Mouse (Mus musculus) lung, postnatal 25 days (tissue): ENCODE data around the gene Zfp934.
"Not testable (repeated sequence)": the region's sequence is repeated elsewhere in the genome, so short reads cannot be mapped to it uniquely, and the experiment has no call there.

Experiments used
- DNase-seq: peaks from one replicate; pipeline ENCODE4 v3.0.0; 2022; ENCODE audit warnings: low spot score

Zfp934 gene

DNA sequence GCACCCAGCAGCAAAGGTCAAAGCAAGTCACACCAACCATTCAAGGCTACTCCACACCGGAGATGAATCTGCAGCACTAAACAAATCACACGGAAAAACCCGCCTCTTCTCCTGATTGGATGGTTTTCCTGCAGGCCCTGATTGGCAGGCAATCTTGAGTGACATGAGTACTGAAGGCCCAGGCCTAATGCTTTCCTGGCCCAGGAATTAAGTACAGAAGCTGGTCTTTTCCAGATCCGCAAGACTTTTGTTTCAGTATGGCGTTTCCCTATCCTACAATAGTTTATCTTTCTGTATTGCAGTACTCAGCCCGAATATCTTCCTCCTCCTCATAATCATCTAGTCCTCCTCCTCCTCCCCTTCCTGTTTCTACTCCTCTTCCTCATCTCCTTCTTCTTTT is at the start of gene Zfp934:
Zfp934 (minus strand) TSS at position 101 of the 400 bp plus-strand sequence.
- not testable (repeated sequence) for DNase-seq

- DNase-seq, result not testable (repeated sequence)
Observed at GRCm38 (mm10) chr13:62617449-62617848, 46.5 kb upstream of the Zfp934 start.

DNA sequence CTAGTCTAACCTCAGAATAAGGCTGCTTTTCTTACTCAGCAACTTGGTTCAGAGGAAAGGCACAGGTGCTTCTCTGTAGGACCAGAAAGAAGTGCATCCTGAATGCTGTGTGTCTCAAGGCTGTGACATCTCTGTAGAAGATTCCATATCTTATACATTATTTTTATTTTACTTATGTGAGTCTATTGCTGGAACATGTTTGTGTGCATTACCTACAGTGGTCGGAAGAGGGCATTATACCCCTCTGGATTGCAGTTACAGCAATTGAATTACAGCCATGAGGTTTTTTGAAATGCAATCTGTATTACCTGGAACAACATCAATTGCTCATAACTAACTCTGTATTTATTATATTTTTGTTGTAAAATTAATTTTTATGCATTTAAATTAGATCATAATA is 9.3 kb downstream of the Zfp934 start:
- DNase-seq, result not testable (repeated sequence)

- peak; percentile 78 for DNase-seq
Observed at GRCm38 (mm10) chr13:62558189-62559110, 12.5 kb downstream of the Zfp934 start, which contains the start of gene Zfp935. Gene Zfp935, minus strand, starts transcription at chr13:62558511.

- DNase-seq, result not testable (repeated sequence)
Observed at GRCm38 (mm10) chr13:62530129-62530528, 40.9 kb downstream of the Zfp934 start.

DNA sequence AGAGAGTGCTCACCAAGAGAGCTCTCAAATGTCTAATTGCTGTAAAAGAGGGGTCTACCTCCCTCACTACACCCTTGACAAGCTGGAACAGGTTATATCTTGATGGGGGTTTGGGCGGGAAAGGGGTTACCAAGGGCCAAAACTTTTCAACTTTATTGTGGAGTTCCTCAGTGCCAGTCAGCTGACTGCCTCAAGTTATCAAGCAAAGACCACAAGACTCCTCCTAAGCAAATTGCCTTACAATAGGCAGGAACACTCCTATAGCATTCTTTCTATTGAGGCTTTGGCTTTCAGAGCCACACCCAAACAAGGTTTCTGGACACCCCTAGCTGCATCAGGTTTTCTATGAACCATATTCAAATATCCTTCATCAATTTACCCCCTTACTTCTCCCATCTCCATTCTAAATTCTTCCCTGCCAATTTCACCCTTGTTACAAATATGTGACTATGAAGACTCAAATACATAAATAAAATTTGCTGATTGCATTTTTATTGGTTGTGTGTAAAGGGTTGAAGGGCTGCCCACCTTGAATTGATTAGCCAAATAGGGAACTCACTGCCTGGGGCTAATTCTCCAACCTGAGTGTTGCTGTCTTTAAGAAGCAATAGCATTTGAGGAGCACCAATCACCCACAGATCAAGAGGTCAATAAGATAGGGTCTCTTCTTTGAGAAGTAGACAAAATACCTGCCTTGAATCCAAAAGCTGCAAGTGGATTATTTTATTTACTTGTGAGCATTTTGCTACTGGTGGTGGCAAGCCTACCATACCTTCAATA is 60.2 kb downstream of the Zfp934 start:
- DNase-seq, result not testable (repeated sequence)

DNA sequence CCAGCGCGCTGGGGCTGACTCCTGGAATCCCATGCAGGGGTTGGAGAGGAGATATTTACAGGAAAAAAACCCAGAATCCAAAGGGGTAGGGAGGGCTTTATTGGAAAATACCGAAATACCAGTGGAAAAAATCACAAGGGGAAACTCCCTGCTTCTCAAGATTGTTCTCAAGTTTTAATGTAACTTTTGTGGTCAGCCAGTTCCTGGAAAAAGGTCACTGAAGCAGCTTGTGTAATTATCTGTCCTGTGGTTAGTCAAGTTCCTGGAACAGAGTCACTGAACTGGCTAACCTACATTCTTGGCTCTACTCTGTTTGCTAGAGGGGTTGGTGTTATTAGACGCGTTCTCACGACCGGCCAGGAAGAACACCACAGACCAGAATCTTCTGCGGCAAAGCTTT is 98.3 kb downstream of the Zfp934 start:
- DNase-seq, result peak; percentile 19

GRCm38 (mm10) chr13:62469947-62470346 is 101.1 kb downstream of the Zfp934 start:
- DNase-seq, result peak; percentile 21

DNA sequence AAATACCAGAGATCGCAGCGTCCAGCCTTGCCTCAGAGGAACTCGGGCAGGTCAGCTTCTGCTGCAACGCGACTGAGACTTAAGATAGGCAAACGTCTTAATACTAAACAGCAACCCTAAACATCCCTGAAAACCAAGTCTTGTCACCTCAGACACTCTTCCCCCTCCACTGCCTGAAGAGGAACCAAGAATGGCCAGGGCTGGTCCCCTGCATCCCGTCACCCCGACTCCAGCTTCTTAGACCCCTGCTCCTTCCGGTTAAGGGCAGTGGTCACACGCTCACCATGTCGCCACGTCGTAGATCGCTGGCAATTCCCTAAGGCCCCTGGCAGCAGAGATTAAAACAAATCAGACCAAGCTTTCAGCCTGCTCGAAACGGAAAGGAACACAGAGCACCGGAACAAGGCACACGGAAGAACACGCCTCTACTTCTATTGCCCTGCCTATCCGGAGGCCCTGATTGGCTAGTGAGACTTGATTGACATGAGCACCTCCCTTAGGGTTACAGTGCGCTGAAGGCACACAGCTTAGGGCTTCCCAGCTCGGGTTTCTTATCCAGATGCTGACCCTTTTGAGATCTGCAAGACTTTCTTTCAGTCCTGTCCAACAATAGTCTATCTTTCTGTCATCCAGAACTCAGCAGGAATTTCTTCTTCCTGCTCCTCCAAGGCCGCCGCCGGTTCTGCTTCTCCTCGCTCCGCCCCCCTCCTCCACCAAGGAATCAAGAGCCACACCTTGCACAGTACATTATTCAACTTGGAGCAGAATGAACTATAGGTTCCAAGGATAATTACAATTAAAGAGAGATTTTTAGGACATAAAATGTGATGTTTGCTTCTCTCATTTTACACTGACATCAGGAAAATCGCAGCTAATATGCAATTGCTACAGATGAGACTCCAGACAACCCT is 104.3 kb downstream of the Zfp934 start, which contains the start of gene Gm49359:
Gm49359 (minus strand) TSS at position 409 of the 911 bp plus-strand sequence.
- DNase-seq, result peak; percentile 94
